Mouse (Mus musculus) hindbrain, embryonic 15.5 days (tissue): ENCODE data around the gene Setd6. TPM values are rescaled to one million over a fixed set of nuclear protein-coding genes. Genes with fewer than 3 reads are reported as not detected.

Experiments used
- microRNA-seq: library from miRNA; unstranded; fragments of <30 nt; microRNA quantifications from one replicate; pipeline ENCODE4, GENCODE M21; 2016
- polyA plus RNA-seq: library from polyadenylated mRNA; unstranded; fragments of >200 nt; fragmentation: Nextera tagmentation; extraction: Ambion mirVana; gene quantifications from 2 replicates; pipeline ENCODE4 v1.2.1, GENCODE M21; 2015

Setd6 gene
- polyA plus RNA-seq, 1 experiment from 2014 or later, result 33.1 TPM

Small RNAs within 50 kb of the gene (microRNA-seq; reads per million reads assigned to microRNA genes)
- gene Mir7073, result 1.1 reads per million

Other genes with a start within 250 kb of the Setd6 start
- 7.5 and 13.0 TPM in 2 replicates for gene Csnk2a2, start 225.8 kb upstream of the Setd6 start, polyA plus RNA-seq
- gene Ccdc113, start 181.8 kb upstream of the Setd6 start, polyA plus RNA-seq, result 1.7 and 2.2 TPM in 2 replicates
- gene Prss54, start 139.5 kb upstream of the Setd6 start, polyA plus RNA-seq, result not detected in 2 replicates
- gene Gins3, start 82.4 kb upstream of the Setd6 start, polyA plus RNA-seq, result 8.4 and 8.5 TPM in 2 replicates
- gene Ndrg4, start 38.9 kb upstream of the Setd6 start, polyA plus RNA-seq, result 445 and 454 TPM in 2 replicates
- gene Cnot1, start 91.6 kb downstream of the Setd6 start, polyA plus RNA-seq, result 37.3 and 39.2 TPM in 2 replicates
- gene Sap18b, start 109.5 kb downstream of the Setd6 start, polyA plus RNA-seq, result 235 and 255 TPM in 2 replicates
- gene Slc38a7, start 137.7 kb downstream of the Setd6 start, polyA plus RNA-seq, result 25.0 and 26.1 TPM in 2 replicates
- gene Got2, start 172.7 kb downstream of the Setd6 start, polyA plus RNA-seq, result 223 and 227 TPM in 2 replicates